Mouse (Mus musculus): ENCODE data around the gene Pi4k2a.

DNA sequence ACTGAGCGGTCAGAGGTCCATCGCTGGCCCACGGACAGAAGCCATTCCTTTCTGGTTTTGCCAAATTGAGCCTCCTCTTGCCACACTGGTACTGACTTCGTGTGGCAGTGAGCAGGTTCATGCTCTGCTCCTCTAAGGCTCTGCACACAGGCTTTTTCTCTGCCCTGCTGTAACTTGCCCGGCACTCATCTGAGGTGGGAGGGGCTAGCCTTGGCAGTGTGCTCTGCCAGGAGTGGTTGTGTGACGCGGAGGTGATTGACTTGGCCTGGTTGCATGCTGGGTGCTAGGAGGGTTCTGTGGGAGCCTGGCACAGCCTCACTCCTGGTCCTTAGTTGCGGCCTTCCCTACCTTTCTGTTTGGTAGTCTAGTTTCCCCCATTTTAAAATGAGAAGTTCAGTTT, 30.2 kb downstream of the Pi4k2a start:
- TF ChIP-seq CTCF (IDR thresholded peaks at IDR 0.05; ENCODE audit: control insufficient read depth, insufficient read depth, low read length) (no peak), POLR2A (IDR thresholded peaks at IDR 0.05; ENCODE audit: borderline replicate concordance, control insufficient read depth, low read depth, low read length) (no peak)
